Mouse (Mus musculus) adrenal gland (tissue): ENCODE data around the gene Sgf29.

Experiments
- intact Hi-C: fragments of 180-260 bp; cut with DNase I; formaldehyde crosslinking; loops from one replicate; pipeline ENCODE4 v1.15.1; 2025

Sgf29 gene

GRCm38 (mm10) chr7:126702358-126702757, 53.2 kb downstream of the Sgf29 start:
- intact Hi-C loops, result no loop called here

GRCm38 (mm10) chr7:126702861-126703756, 54.0 kb downstream of the Sgf29 start:
- intact Hi-C loops, result no loop called here

GRCm38 (mm10) chr7:126703757-126704077, 54.6 kb downstream of the Sgf29 start:
- intact Hi-C loops, result no loop called here

- intact Hi-C loops, result no loop called here
Measured at GRCm38 (mm10) chr7:126704121-126704980, 55.2 kb downstream of the Sgf29 start.

- intact Hi-C loops, result no loop called here
Measured at GRCm38 (mm10) chr7:126707442-126708174, 58.5 kb downstream of the Sgf29 start, which contains the start of gene Coro1a. Gene Coro1a, minus strand, starts transcription at chr7:126707787.

GRCm38 (mm10) chr7:126708175-126708952, 59.3 kb downstream of the Sgf29 start:
- intact Hi-C loops, result no loop called here

GRCm38 (mm10) chr7:126710266-126710665, 61.2 kb downstream of the Sgf29 start:
- intact Hi-C loops, result no loop called here

- intact Hi-C loops, result no loop called here
Measured at GRCm38 (mm10) chr7:126711910-126712309, 62.8 kb downstream of the Sgf29 start.

- intact Hi-C loops, result no loop called here
Measured at GRCm38 (mm10) chr7:126715679-126716078, 66.6 kb downstream of the Sgf29 start.

GRCm38 (mm10) chr7:126717566-126717965, 68.5 kb downstream of the Sgf29 start:
- intact Hi-C loops, result no loop called here

- intact Hi-C loops, result no loop called here
Measured at GRCm38 (mm10) chr7:126718787-126719337, 69.8 kb downstream of the Sgf29 start.

- intact Hi-C loops, result no loop called here
Measured at GRCm38 (mm10) chr7:126721635-126722034, 72.5 kb downstream of the Sgf29 start.
